Mouse (Mus musculus): ENCODE measurements at regions not wholly inside any gene's neighbourhood (a gene's known extent, or its start where the extent isn't known, plus 50 kb on each side); places are given as distances from the start of the nearest gene placed in this dataset.

DNA sequence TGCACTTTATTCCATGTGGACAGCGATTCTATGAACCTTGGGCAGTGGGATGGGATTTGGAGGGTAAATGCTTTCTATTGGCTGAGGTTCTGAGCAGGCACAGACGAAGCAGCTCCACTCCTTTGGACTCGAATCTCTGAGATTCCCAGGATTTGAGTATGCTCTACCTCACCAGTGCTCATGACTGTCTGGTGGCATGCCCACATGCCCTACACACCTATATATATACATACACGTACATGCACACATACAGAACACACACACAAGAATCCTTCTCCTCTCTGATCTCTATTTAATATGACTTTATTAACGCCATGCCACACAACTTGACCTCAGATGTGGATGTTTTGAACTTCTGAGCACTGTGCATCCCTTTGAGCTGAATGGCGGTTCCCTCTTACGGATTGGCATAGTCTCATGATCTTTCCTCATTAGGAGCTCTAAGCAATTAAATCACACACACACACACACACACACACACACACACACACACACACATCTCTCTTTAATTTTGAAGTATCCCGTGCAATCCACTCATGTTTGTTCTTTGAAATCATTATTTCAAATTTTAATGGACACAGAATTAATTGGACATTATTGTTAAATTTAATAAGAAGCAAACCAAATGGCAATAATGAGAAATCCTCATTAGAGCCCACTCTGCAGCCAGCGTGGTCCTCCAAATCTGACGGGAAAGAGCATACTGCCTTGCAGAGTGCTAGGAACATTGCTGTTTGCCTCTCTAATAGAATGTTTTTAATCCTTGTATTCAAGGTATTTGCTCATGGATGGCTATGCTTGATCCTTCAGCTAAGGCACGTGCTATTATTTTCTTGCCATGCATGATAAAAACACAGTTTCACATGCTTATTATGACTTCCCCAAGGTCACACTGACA lies 205.1 kb upstream of the Kirrel3 start:
- DNase-seq (ENCODE audit: low spot score in 2 of 2): no peak

DNA sequence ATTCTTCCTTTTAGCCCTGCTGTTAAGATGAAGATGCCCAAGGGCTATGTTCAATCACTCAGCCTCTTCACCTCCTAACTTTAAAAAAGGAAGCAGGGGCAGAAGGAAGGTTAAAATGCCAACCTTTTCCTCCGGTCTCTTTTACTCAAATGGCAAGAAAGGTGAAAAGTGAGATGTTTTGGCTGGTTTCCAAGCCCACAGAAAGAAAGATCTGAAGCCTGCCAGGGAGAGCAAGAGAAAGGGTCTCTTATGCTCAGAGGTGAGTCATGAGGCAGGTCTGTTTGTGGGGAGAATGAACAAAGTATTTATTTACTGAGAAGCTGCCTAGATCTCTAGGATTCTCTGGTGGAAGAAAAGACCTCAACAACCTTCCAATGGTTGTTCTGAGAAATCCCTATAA lies 162.1 kb upstream of the Kirrel3 start:
- DNase-seq (ENCODE audit: low spot score in 2 of 2): no peak

DNA sequence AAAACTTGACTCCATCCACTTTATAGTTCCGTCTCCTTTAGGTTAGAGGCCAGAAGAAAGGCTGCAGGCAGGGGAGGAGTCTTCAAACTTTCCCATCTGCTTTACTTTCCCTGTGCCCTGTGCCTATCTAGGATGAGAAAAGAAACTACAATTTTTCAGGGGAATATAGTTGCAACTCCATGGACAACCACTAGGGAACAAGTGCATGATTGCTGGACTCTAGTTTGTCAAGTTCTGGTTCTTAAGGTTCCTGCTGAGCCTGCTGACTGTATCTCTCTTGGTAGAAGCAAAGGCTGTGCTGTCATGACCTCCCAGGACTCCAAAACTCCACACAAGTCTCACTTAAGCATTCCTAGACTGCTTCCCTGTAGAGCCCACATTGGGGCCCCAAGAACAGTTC lies 157.0 kb upstream of the Kirrel3 start:
- no peak for DNase-seq (ENCODE audit: low spot score in 2 of 2)

DNA sequence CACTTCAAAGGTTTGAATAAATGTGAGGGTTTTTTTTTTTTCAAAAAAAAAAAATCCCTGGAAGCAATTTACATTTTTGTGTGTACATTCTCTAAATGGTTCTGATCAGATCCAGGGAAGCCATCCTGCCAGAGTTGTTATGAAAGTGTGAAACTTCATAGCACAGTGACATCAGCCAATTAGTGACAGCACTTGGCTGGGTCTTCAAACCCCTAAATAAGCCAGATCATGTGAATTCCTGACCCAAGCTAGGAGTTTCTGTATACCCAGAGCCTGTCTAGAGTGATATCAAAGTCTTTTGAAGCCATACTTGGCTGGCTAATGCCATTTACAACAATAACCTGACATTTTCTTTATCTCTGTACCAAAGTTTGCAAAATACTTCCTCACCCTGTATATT lies 151.6 kb upstream of the Kirrel3 start:
- no peak for DNase-seq (ENCODE audit: low spot score in 2 of 2)

DNA sequence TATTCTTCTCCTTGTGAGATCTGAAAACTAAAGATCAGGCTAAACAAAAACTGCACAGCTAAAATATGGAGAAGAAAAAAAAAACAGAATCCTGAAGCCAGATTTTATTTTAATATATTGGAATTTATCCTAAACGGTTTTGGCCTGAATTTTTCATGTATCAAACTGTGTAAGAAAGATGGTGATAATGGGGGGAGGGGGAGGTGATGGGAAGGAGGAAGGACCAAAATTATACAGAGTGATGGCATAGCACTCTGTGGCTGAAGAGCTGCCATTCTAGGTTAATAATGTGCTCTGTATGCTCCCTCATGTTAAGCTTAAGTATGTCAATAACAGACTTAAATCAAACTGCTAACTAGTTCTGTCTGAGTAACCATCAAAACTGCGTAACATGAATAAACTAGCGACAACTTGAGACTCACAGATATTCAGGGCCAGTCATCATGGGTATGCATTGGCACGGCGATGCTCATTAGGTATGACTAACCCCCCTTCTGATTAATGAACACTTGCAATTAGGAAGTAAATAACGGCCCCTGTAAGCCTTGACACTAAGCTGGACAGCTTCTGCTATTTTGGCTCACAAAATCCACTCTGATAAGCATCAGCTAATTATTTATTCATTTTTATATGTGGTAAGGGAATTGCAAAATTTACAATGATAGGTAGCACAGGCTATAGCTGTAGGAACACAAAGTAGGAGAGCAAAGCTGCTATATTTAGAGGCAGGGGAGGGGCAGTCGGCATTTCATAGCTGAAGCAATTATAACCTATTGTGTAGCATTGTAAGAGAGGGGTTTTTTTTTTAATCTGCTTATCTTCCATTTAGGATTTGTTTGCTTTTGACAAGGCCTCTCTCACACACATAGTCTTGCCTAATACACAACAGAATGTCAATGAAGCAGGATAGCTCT lies 150.9 kb upstream of the Kirrel3 start:
- no peak for DNase-seq (ENCODE audit: low spot score in 2 of 2)

DNA sequence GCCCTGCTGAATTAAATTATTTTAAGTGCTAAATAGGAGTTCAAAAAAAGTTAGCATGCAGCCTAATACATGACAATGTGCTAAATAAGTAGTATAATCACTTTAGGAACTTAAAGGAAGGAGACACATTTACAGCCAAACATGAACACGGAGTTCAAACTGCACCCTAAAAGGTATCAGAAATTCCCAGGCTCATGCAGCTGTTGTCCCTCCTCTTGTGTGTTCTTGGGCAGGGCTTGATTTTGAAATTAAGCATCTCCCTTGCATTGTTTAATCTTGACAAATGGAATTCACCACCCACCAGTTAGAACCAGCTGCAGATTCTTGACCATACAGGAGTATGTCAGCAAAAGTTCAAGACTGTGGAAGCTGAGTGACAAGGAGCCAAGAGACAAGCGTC lies 137.3 kb upstream of the Kirrel3 start:
- DNase-seq (ENCODE audit: low spot score in 2 of 2): no peak

DNA sequence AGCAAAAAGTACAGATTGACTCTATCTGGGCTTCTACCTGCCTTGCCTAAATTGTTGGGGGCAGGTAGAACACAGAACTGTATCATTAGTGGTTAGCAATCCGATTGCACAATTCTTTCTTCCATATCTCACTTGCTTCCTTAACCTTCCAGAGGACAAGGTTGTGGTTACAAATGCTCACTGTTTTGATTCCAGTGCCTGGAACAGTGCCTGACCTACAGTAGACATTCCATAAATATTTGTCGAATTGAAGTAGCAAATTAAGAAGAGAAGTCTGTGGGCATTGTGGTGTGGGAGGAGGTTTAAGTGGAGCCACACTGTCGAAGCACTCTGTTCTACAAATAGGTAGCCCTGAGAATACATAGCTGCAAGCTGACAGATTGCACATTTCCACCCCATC lies 135.7 kb upstream of the Kirrel3 start:
- DNase-seq (ENCODE audit: low spot score in 2 of 2): no peak

DNA sequence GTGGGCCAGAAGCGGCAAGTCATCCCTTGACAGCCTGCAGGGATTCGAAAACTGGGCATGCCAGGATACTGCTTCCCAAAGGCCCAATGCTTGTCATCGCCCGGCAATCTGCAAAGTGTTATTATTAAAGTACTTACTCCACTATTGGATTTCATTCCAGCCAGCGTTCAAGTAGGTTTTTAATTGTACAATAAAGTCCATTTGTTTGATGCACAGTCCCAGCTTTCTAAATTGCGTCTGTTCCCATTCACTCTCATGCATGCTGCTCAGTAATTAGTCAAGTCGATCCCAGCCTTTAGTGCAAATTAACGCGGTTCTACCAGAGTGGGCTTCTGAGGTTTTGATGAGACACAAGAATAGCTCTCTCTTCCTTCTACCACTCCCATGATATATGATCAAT lies 131.9 kb upstream of the Kirrel3 start:
- DNase-seq (ENCODE audit: low spot score in 2 of 2): peak in 1 of 2 experiments; percentile 12

DNA sequence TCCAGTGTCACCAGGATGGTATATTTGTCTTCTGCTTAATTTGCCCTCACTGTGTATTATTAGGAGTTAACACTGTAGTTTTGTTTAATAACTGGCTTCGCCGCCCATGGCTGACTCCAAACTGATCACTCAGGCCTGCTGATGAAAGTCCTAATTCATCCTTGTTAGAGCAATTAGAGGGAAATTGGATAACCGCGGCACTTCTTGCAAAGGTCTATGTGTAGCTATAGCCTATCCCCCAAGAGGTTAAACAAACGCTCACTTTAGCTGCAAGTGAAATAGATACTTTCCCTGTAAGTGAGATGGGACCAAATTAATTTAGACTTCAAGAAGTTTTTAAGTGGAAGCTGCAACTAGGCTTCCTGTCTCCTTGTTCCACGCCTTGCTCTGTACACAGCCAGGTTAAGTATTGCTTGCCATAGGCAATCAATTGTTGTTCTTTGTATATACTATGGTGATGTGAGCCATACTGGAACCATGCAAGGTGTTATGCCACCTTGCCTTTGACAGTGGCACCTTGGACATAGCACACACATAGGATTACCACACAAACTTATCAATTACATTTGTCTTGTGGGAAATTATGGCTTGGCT lies 130.9 kb upstream of the Kirrel3 start:
- no peak for DNase-seq (ENCODE audit: low spot score in 2 of 2)

DNA sequence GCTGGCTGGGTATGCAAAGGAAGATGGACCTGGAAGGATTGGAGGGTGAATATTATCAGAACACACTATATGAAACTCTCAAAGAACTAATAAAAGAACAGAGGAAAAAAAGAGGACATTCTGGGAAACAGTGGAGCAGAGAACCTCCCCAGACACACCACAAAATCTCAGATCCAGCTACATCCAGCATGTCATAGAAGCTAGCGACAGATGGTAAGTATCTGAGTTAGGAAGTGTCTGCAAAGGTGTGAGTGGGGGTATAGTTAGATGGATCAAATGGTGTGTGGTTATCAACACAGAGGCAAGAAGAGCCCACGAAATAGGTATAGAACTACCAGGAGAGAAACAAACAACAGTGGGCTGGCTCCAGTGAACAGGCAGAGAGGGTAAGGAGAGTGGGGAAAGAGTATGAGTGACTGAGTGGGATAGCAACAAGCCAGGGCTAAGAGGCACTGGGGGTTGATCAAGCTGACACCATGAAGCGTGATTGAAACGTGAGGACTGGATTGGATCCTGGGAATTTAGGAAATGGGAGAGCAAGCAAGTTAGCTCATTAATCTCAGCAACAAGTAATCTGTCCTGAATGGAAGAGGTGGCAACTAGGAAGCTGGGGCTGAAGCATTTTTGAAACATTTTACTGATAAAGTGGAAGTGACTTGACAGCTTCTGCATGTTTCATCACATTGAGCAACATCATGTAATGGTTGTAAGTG lies 114.9 kb upstream of the Kirrel3 start:
- no peak for DNase-seq (ENCODE audit: low spot score in 2 of 2)

DNA sequence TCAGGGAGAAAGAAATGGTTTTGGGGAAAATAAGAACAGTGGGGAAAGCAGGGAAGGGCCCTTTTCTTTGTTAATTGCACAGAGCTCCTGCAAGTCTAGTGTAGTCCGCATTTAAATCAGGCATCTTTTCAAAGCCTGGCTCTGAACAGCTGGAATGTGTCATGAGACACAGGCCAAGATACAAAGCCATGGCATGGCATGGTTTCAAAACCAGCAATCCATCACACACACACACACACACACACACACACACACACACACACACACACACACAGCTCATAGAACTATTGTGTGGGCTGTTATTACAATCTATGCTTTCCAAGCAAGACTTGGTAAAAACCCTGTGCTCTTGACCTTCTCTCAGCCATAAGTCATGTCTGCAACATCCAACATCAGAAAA lies 110.5 kb upstream of the Kirrel3 start:
- DNase-seq (ENCODE audit: low spot score in 2 of 2): no peak

DNA sequence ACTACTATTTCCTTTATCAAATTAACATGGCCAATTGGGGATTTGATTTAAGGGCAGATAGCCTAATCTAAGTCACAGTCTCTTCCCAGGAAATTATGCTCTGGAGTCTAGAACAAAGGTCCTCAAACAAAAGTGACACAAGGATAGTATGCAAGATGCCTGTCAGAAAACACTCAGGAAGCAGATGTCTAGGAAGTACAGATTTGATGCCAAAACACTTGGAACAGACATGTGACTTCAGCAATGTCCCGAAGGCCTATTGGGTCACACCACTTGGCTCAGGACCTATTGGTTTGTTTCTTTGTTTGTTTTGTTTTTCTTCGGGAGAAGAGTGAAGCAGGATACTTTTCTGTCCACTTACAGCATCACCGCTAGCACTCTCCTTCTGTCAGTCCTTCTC lies 105.7 kb upstream of the Kirrel3 start:
- DNase-seq (ENCODE audit: low spot score in 2 of 2): no peak

DNA sequence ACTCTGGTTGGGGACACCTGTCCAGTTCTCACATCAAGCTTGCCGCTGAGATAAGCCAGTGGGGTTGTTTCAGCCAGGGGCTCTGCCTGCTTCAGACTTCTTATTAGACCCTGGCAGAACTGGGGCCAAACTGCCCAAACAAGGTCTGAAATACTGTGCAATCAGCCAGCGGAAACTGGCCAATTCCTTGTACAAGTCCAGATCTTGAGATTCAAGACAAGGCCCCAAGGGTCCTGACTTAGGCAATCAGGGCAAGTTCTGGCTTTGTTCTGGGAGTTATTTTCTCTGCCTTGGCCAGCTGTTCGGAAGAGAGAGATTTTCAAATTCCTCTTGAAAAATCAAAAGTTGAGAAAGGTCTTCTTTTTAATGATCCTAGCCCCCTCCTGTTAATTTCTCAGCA lies 104.1 kb upstream of the Kirrel3 start:
- no peak for DNase-seq (ENCODE audit: low spot score in 2 of 2)

DNA sequence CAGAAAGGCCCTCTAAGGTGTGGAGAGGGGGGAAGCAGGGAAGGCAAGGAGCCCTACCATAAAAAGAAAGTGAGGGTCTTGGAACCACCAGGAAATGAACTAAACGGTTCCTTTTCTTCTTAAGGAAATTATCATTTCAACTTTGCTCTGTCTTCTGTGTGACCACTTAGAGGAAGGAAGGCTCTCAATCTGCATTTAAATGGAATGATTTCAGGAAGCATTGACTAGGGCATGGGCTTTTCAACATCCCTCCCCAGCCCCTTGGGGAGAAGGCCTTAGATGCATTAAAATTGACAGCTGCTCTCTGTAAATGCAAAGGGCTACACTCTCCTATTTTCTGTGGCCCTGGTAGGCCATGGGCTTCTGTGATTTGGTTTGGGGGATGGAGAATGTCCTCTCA lies 103.5 kb upstream of the Kirrel3 start:
- DNase-seq (ENCODE audit: low spot score in 2 of 2): no peak

DNA sequence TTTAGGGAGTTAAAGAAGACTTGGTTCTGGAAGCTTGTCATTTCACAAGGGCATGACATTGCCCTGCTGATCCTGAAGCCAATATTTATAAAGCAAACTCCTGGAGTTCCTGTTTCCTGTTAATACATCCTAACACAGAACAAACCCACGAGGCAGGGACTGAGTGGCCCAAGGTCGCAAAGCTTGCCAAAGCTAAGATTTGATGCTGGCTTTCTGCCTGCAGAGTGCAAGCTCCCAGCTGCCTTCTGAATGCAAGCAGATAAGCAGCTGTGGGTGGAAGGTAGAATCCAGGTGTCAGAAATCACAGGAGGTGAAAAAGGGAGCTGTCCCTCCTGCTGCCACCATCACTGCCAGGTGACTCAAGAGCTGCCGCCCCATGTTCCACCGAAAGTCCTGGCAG lies 99.6 kb upstream of the Kirrel3 start:
- no peak for DNase-seq (ENCODE audit: low spot score in 2 of 2)

DNA sequence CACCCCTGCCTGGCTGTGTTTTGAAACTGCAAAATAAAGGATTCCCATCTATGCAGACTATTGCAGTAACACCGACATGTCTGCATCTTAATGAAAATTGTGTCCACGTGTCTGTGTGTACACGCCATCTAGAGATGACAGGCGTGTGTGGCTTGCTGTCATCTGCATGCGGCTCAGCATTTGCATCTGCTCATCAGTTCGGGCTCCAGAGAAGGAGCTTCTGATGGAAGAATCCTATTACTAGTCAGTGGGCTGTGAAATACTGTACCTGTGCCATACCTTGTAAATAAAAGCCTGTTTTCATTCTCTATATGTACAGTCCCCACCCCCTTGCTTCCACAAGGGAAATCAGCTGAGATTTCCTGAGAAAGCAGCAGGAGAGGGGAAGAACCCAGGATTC lies 92.7 kb upstream of the Kirrel3 start:
- DNase-seq (ENCODE audit: low spot score in 2 of 2): no peak

DNA sequence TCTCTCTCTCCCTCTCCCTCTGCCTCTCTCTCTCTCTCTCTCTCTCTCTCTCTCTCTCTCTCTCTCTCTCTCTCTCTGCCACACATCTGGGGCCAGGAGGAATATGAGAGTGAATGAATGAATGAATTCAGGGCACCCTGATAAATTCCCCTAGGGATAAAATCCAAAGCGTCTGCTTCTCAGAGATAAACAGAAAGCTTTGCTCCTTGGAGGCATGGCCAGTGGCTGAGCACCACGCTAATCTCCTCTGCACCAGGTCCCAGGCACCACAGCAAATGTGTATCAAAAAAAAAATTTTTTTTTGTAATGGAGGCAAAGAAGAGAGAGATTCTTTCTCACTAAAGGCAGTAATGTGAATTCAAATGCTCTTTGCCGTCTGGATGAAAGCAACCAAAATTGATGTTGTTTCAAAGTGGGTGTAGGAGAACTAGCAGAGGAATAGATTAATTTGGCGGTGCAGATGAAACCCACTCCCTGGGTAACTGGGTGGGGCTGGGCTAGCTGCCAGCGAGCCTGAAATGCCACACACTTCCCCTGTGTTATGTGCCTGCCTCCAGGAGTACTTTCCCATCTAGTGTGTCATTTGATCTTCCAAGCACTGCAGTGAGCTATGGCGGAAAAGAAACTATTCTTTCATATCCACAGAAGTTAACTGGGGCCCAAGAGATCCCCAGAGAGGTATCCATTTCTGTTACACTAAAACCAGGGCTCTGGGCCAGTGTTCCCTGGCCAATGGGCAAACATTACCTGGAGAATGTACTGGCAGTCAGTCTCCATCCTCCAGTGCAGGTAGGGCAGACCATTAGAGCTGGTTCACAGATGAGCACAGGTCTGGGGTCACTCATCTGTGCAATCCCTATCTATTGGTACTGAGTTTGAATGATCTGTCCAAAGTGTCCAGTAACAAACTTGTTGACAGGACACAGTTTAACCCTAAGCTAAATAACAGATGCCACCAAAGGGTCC lies 89.6 kb upstream of the Kirrel3 start:
- peak; percentile 25 to 34 for DNase-seq (ENCODE audit: low spot score in 2 of 2)

DNA sequence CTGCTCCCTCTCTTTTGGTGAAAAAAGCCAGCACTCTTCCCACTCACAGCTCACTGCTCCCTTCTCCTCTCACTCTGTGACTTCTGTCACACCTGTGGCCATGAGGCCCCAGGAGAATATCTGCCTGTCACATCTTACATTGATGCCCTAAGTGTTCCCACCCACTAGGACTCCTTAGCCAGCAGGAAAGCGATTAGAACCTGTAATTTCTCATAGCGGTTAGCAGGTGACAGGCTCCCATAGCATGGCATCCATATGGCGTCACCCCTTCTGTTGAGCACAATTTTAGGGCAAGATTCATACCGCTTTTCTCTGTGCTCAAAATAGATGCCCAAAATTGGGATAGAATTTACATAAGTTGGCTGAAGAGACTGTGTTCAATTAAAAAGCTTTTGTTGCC lies 74.0 kb upstream of the Kirrel3 start:
- DNase-seq (ENCODE audit: low spot score in 2 of 2): no peak

DNA sequence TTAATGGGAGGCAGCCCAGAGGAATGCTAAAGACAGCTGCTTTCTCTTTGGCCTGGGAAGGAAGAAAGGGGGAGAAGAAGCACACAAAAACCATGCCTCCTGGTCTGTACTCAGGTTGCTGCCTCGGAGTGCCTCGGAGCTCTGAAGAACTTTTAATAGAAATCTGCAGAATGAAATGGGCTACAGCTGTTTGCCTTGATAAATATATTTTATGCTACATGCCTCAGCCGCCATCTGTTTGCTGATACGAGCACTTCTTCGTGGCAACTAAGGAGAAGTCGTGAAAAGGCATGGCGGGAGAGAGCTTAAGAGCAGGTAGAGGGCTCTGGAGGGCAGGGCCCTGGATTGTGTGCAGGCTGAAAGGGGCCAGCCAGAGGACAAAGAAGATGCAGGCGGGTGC lies 69.5 kb upstream of the Kirrel3 start:
- DNase-seq (ENCODE audit: low spot score in 2 of 2): no peak

DNA sequence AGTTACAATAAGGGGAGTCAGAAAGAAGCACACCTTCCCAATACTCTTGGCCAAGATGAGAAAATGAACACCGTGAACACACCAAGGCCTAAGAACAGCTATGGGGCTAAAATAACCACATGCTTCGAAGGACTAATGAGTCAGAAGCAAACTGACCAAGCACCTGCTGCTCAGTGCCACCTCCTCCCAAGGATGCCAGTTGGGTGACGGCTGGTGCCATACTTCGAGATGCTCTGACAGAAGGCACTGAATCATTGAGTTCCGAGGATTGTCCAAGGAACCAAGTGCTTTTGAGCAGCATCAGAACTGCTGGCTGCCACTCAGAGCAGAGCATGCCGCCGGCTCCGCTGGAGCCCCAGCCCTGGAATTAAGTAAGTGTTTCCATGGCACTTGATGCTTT lies 67.6 kb upstream of the Kirrel3 start:
- DNase-seq (ENCODE audit: low spot score in 2 of 2): no peak

All from layer of hippocampus, postnatal 10 days (tissue).